Mouse (Mus musculus): Measurements from ENCODE around the gene Akap7.

Akap7 gene

GRCm38 (mm10) chr10:25307770-25308169, at the start of gene Akap7:
Gene Akap7 (minus strand): TSS chr10:25307870.
- DNase-seq: no peak

- no peak for DNase-seq
Measured at GRCm38 (mm10) chr10:25354390-25354789, 46.7 kb upstream of the Akap7 start.

GRCm38 (mm10) chr10:25353941-25354340, 46.3 kb upstream of the Akap7 start:
- DNase-seq: no peak

GRCm38 (mm10) chr10:25342801-25343200, 35.1 kb upstream of the Akap7 start:
- DNase-seq: no peak

GRCm38 (mm10) chr10:25340675-25341074, 33.0 kb upstream of the Akap7 start:
- no peak for DNase-seq

GRCm38 (mm10) chr10:25333390-25334079, 25.9 kb upstream of the Akap7 start:
- DNase-seq: no peak

- DNase-seq: peak; percentile 70
Measured at GRCm38 (mm10) chr10:25331321-25332049, 23.8 kb upstream of the Akap7 start.

GRCm38 (mm10) chr10:25330094-25330493, 22.4 kb upstream of the Akap7 start:
- DNase-seq: no peak

GRCm38 (mm10) chr10:25327511-25327910, 19.8 kb upstream of the Akap7 start:
- DNase-seq: no peak

GRCm38 (mm10) chr10:25325690-25326089, 18.0 kb upstream of the Akap7 start:
- peak; percentile 74 for DNase-seq

- DNase-seq: peak; percentile 35
Measured at GRCm38 (mm10) chr10:25321198-25321597, 13.5 kb upstream of the Akap7 start.

GRCm38 (mm10) chr10:25319531-25319930, 11.9 kb upstream of the Akap7 start:
- DNase-seq: no peak

GRCm38 (mm10) chr10:25318405-25318804, 10.7 kb upstream of the Akap7 start:
- peak; percentile 51 for DNase-seq

- DNase-seq: peak; percentile 58
Measured at GRCm38 (mm10) chr10:25317665-25318064, 10.0 kb upstream of the Akap7 start.

GRCm38 (mm10) chr10:25313856-25314584, 6.3 kb upstream of the Akap7 start:
- DNase-seq: no peak

GRCm38 (mm10) chr10:25311554-25312212, 4.0 kb upstream of the Akap7 start:
- peak; percentile 40 for DNase-seq

- no peak for DNase-seq
Measured at GRCm38 (mm10) chr10:25310736-25311135, 3.1 kb upstream of the Akap7 start.

- no peak for DNase-seq
Measured at GRCm38 (mm10) chr10:25309996-25310395, 2.3 kb upstream of the Akap7 start.

- no peak for DNase-seq
Measured at GRCm38 (mm10) chr10:25305146-25305545, 2.5 kb downstream of the Akap7 start.

GRCm38 (mm10) chr10:25304608-25305007, 3.1 kb downstream of the Akap7 start:
- DNase-seq: no peak

- no peak for DNase-seq
Measured at GRCm38 (mm10) chr10:25299031-25299529, 8.6 kb downstream of the Akap7 start.

GRCm38 (mm10) chr10:25298264-25298671, 9.4 kb downstream of the Akap7 start:
- peak; percentile 73 for DNase-seq
